Mouse (Mus musculus): ENCODE measurements at regions not wholly inside any gene's neighbourhood (a gene's known extent, or its start where the extent isn't known, plus 50 kb on each side); places are given as distances from the start of the nearest gene placed in this dataset.

DNA sequence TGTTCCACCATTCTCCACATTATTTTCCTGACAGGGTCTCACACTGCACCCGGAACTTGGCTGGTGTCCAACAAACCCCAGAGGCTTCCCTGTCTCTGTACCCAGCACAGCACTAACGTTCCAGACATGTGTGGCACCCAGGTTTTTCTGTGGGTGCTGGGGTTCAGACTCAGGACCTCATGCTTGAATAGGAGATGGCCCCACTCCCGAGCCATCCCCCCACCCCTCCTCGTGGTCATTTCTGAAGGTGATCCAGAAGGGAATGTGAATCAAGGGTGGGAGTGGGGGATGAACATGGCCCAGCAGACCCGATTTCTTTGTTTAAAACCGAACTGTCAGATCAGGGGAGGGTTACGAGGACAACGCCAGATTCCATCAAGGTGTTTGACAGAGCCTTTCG is 245.6 kb downstream of the Tbc1d1 start:
- no peak for DNase-seq

GRCm38 (mm10) chr5:64403077-64403981 is 247.2 kb downstream of the Tbc1d1 start:
- no peak for DNase-seq

GRCm38 (mm10) chr5:64403982-64404345 is 247.9 kb downstream of the Tbc1d1 start:
- no peak for DNase-seq

GRCm38 (mm10) chr5:64404512-64404911 is 248.4 kb downstream of the Tbc1d1 start:
- no peak for DNase-seq

GRCm38 (mm10) chr5:64408938-64409337 is 252.8 kb downstream of the Tbc1d1 start:
- no peak for DNase-seq

- no peak for DNase-seq
These were observed 254.5 kb downstream of the Tbc1d1 start for GRCm38 (mm10) chr5:64410621-64411020.

GRCm38 (mm10) chr5:64414519-64414918 is 258.4 kb downstream of the Tbc1d1 start:
- DNase-seq: no peak

DNA sequence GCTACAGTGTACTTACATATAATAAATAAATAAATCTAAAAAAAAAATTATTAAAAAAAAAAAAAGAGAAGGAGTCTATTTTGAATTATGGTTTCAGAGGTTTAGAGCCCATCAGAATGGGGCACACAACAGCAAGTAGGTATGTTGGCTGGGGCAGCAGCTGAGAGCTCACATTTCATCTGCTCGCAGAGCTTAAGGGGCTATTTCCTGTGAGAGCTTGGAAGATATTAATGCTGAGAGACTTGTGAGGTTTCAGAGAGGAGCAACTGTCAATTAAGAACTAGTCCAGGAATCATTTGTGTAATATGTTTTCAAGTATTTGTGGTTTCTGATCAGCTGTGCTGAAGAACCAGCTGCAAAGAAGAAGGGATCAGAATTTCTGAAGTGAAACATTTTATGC is 263.3 kb downstream of the Tbc1d1 start:
- DNase-seq: no peak

- no peak for DNase-seq
These were observed 266.9 kb downstream of the Tbc1d1 start for GRCm38 (mm10) chr5:64422787-64423587.

GRCm38 (mm10) chr5:64428822-64429221 is 272.7 kb downstream of the Tbc1d1 start:
- no peak for DNase-seq

- DNase-seq: no peak
These were observed 274.4 kb downstream of the Tbc1d1 start for GRCm38 (mm10) chr5:64430501-64430900.

- no peak for DNase-seq
These were observed 275.5 kb downstream of the Tbc1d1 start for GRCm38 (mm10) chr5:64431624-64432023.

- DNase-seq: no peak
These were observed 277.7 kb downstream of the Tbc1d1 start for GRCm38 (mm10) chr5:64433786-64434185.

- DNase-seq: no peak
These were observed 279.4 kb downstream of the Tbc1d1 start for GRCm38 (mm10) chr5:64435491-64435890.

DNA sequence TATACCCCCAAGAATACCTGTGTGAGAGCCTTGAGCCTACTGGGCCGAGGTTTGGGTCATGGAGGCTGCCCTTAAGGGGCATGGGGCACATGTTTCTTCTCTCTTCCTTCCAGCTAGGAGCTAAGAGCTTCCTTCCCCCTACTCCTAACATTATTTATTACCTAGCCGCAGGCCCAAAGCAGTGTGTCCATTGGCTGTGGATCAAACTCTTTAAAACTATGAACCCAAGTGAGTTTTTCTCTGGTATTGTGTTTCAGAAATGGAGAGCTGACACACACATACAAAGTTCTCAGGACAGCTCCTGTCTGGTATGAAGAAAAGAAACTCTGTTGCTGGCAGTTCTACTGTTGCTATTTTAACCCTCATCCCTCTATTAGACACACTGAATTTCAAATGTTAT is 279.9 kb downstream of the Tbc1d1 start:
- DNase-seq: no peak

- DNase-seq: no peak
These were observed 281.6 kb downstream of the Tbc1d1 start for GRCm38 (mm10) chr5:64437720-64438119.

GRCm38 (mm10) chr5:64438446-64439134 is 282.5 kb downstream of the Tbc1d1 start:
- no peak for DNase-seq

DNA sequence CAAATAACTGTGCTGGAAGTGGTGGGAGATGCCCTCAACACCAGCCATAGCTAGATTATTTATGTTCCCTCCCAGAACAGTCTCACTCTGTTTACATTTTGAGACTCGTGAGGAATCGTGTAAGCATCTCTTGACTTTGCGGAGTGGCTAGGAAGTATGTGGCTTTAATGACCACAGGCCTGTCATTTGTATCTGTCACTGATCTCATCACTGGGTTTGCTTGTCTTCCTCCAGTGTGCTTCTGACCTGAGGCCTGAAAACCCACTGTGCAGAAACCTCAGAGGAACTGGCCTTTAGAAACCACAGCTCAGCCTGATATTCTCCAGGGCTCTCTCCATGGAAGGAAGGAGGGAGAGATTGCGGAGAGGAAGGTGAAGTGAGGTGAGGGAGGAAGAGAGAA is 291.7 kb downstream of the Tbc1d1 start:
- DNase-seq: no peak

- no peak for DNase-seq
These were observed 296.7 kb downstream of the Tbc1d1 start for GRCm38 (mm10) chr5:64452668-64453334.

DNA sequence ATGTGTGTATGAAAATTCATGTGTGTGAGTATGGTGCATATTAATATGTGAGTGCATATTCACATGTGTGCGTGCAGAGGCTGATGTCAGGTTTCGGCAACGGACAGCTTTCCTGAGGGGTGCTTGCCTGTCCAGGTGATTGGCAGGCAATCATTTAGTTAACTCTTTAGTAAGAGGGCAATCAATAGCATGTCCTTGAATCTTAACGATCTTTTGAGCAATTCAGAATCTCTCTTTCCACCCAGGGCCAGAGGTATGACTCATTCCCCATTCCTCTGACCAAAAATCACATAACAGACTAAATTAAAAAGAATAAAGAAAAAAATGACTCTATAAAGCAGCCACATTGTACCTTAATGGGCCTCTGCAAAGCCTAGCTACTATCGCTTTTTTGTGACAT is 303.7 kb downstream of the Tbc1d1 start:
- DNase-seq: no peak

- DNase-seq: no peak
These were observed 304.8 kb downstream of the Tbc1d1 start for GRCm38 (mm10) chr5:64460891-64461290.

DNA sequence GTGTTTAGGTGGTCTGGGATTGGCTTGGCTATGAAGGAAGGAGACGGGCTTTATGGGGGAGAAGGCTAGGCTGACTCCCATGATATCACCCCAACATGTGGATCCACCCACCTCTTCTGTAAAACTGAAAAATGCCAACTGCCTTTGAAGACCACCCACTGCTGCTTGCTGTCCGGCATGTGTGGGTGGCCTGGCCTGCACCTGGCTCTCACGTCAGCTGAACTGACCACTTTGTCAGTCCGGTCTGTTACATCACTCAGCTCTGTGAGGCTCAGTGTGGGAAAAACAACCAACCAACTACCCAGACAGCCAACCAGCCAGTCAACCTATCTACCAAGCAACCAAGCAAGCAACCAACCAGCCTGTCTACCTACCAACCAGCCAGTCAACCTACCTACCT is 305.5 kb downstream of the Tbc1d1 start:
- no peak for DNase-seq

GRCm38 (mm10) chr5:64462411-64462810 is 306.3 kb downstream of the Tbc1d1 start:
- DNase-seq: no peak
